Mouse (Mus musculus) limb, embryonic 12.5 days (tissue): ENCODE data around the gene Rgl1. TPM values are rescaled to one million over a fixed set of nuclear protein-coding genes. Genes with fewer than 3 reads are reported as not detected.

Experiments used
- ATAC-seq: fragments of 200-750 bp; cut with Nextera tagmentation; 2 replicates; pipeline ENCODE4 v1.8.0; 2017; ENCODE audit warnings: low read depth, moderate TSS enrichment; ENCODE audit not compliant: insufficient number of reproducible peaks, insufficient read depth, low FRiP score, low TSS enrichment
- H3K27ac ChIP-seq: fragments of 300-500 bp; sonication (generic); 2 replicates; pipeline ENCODE4 v1.5.1; 2016; ENCODE audit warnings: mild to moderate bottlenecking, moderate library complexity
- H3K27me3 ChIP-seq: fragments of 300-500 bp; sonication (generic); 2 replicates; pipeline ENCODE4 v1.6.1; 2016; ENCODE audit warnings: mild to moderate bottlenecking, moderate library complexity
- H3K36me3 ChIP-seq: fragments of 300-500 bp; sonication (generic); 2 replicates; pipeline ENCODE4 v1.6.1; 2016; ENCODE audit warnings: mild to moderate bottlenecking, moderate library complexity
- H3K4me1 ChIP-seq: fragments of 300-500 bp; sonication (generic); replicated peaks from 2 replicates; pipeline ENCODE4 v1.6.1; 2016
- H3K4me2 ChIP-seq: fragments of 300-500 bp; sonication (generic); 2 replicates; pipeline ENCODE4 v1.6.1; 2016; ENCODE audit warnings: mild to moderate bottlenecking, moderate library complexity
- H3K4me3 ChIP-seq: fragments of 300-500 bp; sonication (generic); replicated peaks from 2 replicates; pipeline ENCODE4 v1.5.1; 2016; ENCODE audit warnings: mild to moderate bottlenecking
- H3K9ac ChIP-seq: fragments of 300-500 bp; sonication (generic); replicated peaks from 2 replicates; pipeline ENCODE4 v1.6.1; 2016; ENCODE audit warnings: mild to moderate bottlenecking, moderate library complexity
- H3K9me3 ChIP-seq: fragments of 300-500 bp; sonication (generic); 2 replicates; pipeline ENCODE4 v1.6.1; 2016; ENCODE audit warnings: mild to moderate bottlenecking, moderate library complexity
- WGBS: fragments of 180-500 bp; shearing (Covaris S2); methylation state at CpG from one replicate; pipeline ENCODE4 v1.1.7; 2016; 5-methylcytosine and 5-hydroxymethylcytosine counted together
- polyA plus RNA-seq: library from polyadenylated mRNA; unstranded; fragments of >200 nt; fragmentation: Nextera tagmentation; extraction: Ambion mirVana; gene quantifications from 2 replicates; pipeline ENCODE4 v1.2.1, GENCODE M21; 2016

Rgl1 gene
- 24.5 and 25.7 TPM in 2 replicates for polyA plus RNA-seq

DNA sequence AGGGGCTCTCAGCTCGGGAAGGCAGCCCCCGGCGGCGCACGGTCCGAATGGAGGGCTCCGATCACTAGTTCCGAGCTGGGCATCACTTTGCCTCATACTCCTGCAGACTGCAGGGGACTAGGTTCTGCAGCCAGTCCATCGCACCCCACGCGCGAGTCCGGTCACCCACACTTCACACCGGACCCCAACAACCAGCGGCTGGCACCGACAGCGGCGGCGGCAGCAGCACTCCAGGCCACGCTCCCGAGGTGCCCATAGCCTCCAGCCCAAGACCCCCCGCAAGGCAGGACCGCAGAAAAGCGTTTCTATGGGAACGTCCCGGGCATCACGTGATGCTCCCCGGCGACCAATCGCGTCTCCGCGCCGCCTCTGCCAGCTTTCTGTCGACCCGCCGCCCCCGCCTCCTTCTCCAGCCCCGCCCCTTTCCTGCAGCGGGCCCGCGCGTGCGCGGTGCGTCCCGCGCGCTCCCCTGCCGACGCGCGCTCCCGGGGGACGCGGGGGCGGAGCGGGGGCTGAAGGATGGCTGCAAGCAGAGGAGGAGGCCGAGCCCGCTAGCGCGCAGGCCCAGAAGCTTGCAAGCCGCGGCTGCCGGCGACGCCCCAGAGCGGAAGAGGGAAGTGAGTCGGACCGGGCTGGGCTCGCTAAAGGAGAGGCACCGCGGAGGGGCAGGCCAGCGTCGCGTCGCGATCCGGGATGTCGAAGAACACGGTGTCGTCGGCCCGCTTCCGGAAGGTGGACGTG lies at the start of gene Rgl1, which contains the start of gene Arpc5:
Gene Rgl1, minus strand, starts transcription at position 320 of the 741 bp plus-strand sequence.
Gene Arpc5, plus strand, starts transcription at position 511 of the 741 bp plus-strand sequence.
- Histone ChIP-seq H3K4me1 (peaks cover 10% of the 10 kb centered on the region), H3K4me2 (peak within 1 kb of the TSS; percentile 96), H3K27ac (peak within 1 kb of the TSS; percentile 78), H3K27me3 (peaks cover 4% of the 10 kb centered on the region; the same call in 1 of the 2 replicates), H3K4me3 (peak within 1 kb of the TSS; percentile 96), H3K36me3 (peaks cover 10% of the 10 kb centered on the region), H3K9me3 (no peaks in the 10 kb centered on the region), H3K9ac (peak within 1 kb of the TSS; percentile 92)
- peak; percentile 95 for ATAC-seq
- whole genome bisulfite sequencing, result under 1% methylated on average over 86 of the region's 86 CpGs

DNA sequence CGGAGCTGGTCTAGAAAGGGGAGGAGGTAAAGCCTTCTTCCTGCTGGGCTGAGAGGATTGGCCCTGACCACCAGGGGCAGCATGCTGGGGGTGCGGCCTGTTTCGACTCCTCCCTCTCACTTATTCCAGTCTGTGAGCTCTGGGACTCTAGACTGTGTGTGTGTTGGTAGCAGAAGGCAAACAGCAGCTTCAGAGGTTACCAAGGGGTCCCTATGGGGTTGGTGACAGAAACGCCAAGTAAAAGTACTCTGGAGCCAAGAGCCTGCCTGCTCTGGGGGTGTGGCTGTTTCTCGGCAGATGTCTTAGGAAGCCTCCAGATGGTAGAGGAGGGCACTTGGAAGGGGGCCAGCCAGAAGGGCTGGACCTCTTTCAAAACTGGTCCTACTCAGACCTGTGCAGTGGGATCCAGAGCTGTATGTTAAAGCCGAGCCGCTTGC lies 49.1 kb upstream of the Rgl1 start:
- H3K4me3 ChIP-seq, result no peak overlapping the region
- ATAC-seq, result peak; percentile 61; the same call in 1 of the 2 replicates
- no peaks in the 10 kb centered on the region for H3K9me3 ChIP-seq
- no peak overlapping the region for H3K9ac ChIP-seq
- H3K4me1 ChIP-seq, result 0 out of 2 replicates have a peak, but pooled peaks cover 7% of the 10 kb centered on the region
- 36% methylated on average over 7 of the region's 7 CpGs for WGBS
- H3K4me2 ChIP-seq, result no peak overlapping the region
- no peaks in the 10 kb centered on the region for H3K36me3 ChIP-seq
- H3K27me3 ChIP-seq, result no peaks in the 10 kb centered on the region
- no peak overlapping the region for H3K27ac ChIP-seq

DNA sequence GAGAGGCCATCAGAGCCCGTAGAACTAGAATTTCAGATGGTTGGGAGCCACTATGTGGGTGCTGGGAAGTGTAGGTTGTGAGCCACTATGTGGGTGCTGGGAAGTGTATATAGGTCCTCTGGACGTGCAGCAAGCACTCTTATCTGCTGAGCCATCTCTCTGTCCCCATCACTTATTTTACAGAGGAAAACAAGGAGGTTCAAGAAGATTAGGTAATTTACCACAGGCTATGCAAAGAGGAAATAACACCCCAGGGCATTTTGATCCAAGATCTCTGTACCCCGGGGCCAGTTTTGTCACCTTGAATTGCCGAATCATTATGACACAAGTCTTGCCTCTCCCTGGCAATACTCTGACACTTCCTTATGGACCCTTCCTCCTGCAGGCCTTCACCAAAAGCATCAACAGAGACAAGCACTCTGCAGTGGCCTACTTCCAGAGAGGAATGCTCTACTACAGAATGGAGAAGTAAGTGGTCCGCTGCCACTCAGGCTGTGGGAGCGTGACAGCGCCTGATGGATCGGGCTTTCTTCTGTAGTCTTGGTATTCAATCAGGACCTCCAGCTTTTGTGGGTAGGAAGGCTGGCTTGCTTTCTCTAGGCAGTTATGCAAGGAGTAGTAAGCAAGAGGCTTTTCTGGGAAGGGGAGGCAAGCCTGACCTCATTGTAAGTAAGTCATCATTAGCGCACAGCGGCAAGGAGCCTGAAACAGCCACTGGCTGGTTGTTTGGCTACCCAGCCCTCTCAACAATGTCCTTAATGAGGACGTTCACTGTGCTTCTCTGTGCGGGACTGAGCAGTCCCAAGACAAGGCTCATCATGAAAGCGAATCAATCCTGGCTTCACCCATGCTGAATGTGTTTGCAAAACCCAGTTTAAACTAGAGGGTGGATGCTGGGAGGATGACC lies 44.6 kb upstream of the Rgl1 start:
- Histone ChIP-seq H3K4me3 (no peak overlapping the region), H3K27me3 (no peaks in the 10 kb centered on the region)
- WGBS, result 70% methylated on average over 13 of the region's 13 CpGs

DNA sequence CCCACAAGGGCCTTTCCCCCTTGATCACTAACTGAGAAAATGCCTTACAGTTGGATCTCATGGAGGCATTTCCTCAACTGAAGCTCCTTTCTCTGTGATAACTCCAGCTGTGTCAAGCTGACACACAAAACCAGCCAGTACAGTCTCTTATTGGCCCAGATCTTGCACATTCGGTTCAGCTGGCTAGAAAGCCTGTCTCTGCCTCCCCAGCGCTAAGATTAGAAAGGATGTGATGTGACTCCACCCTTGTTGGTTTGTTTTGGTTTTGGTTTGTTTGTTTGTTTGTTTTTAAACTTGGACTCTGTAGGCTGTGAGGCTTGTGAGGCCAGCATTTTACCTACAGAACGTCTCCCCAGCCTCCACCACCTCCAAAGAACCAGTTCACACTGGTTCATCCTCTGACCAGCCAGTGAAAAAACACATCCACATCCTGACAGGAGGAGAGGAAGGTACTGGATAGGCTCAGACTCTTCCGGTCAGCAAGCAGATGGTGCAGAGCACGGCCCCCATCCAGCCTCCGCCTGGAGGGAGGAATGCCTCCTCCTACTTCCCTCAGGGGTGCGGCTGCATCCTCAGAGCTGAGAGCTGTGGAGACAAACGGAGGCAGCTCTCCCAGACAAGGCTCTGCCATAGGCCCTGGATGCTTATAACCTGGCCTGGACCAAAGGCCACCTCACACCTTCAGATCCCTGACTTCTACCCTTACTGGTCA lies 43.5 kb upstream of the Rgl1 start:
- no peak overlapping the region for H3K27ac ChIP-seq
- H3K4me2 ChIP-seq, result no peak overlapping the region
- H3K9me3 ChIP-seq, result no peaks in the 10 kb centered on the region
- no peak overlapping the region for H3K9ac ChIP-seq
- peaks cover 11% of the 10 kb centered on the region for H3K4me1 ChIP-seq
- no peak overlapping the region for H3K4me3 ChIP-seq
- no peaks in the 10 kb centered on the region for H3K36me3 ChIP-seq
- H3K27me3 ChIP-seq, result no peaks in the 10 kb centered on the region
- no peak for ATAC-seq
- WGBS, result 31% methylated on average over 8 of the region's 8 CpGs

More for the DNA sequence above, 44.6 kb upstream of the Rgl1 start:
- no peak for ATAC-seq
- Histone ChIP-seq H3K9ac (no peak overlapping the region), H3K4me2 (no peak overlapping the region), H3K27ac (no peak overlapping the region), H3K4me1 (peaks cover 15% of the 10 kb centered on the region), H3K36me3 (no peaks in the 10 kb centered on the region), H3K9me3 (no peaks in the 10 kb centered on the region)

- H3K4me2 ChIP-seq, result no peak overlapping the region
- ATAC-seq, result no peak
- 57% methylated on average over 2 of the region's 2 CpGs for WGBS
- no peaks in the 10 kb centered on the region for H3K9me3 ChIP-seq
- no peaks in the 10 kb centered on the region for H3K36me3 ChIP-seq
- no peaks in the 10 kb centered on the region for H3K27me3 ChIP-seq
- H3K27ac ChIP-seq, result no peak overlapping the region
- H3K4me1 ChIP-seq, result peaks cover 11% of the 10 kb centered on the region
- no peak overlapping the region for H3K4me3 ChIP-seq
- no peak overlapping the region for H3K9ac ChIP-seq
Measured at GRCm38 (mm10) chr1:152808392-152808680, 42.2 kb upstream of the Rgl1 start.

DNA sequence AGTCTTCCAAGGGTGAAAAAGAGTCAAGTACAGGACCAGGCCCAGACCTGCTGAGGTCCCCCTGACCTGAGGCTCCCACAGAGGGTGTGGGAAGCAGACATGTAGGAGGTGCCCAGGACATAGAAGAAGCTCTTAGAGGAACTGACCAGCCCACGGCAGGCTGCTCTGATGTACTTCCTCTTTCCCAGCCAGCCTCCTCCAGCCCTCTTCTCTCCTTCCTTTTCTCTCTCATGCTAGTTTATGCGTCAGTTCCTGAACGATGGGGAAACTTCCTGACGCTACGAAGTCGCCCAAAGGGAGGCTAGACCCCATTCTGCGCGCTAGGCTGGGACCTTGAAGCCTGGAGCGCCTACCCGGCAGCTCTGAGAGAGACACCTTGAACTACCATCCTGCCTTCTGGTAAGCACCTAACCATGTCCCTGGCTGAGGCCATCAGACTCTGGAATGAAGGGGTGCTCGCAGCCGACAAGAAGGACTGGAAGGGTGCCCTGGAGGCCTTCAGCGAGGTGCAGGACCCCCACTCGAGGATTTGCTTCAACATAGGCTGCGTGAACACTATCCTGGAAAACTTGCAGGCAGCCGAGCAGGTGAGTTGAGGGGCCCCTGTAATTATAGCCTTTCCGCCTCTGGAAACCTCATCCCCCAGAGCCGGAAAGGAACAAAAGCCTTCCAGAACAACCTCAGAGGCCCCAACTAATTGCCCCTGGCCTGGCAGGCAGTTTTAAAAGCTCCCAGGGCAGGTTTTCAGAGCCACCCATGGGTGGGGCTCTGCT lies 41.7 kb upstream of the Rgl1 start:
- H3K27me3 ChIP-seq, result no peaks in the 10 kb centered on the region
- no peak overlapping the region for H3K4me3 ChIP-seq
- no peaks in the 10 kb centered on the region for H3K36me3 ChIP-seq
- H3K9ac ChIP-seq, result no peak overlapping the region
- H3K4me1 ChIP-seq, result peaks cover 11% of the 10 kb centered on the region
- no peak for ATAC-seq
- H3K9me3 ChIP-seq, result no peaks in the 10 kb centered on the region
- H3K27ac ChIP-seq, result no peak overlapping the region
- WGBS, result 49% methylated on average over 18 of the region's 18 CpGs
- H3K4me2 ChIP-seq, result no peak overlapping the region

DNA sequence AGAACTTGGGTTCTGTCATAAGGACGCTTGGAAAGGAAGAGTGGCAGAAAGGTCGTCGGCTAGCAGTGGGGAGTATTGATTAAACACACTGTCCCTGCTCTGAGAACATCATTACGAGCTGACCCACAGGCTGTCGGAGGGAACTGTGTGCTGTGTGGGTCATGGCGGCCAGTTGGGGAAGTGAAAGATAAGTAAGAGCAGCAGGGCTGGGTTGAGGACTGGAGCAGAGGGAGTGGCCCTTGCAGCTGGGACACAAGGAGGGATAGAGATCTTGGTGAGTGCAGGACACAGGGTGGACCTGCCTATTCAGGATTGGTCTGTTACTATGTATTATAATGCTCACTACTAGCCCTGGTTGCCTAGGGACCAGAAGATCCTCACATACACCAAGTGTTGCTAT lies 38.8 kb upstream of the Rgl1 start:
- Histone ChIP-seq H3K4me1 (peaks cover 12% of the 10 kb centered on the region), H3K9ac (no peak overlapping the region), H3K27me3 (no peaks in the 10 kb centered on the region), H3K9me3 (no peaks in the 10 kb centered on the region), H3K27ac (no peak overlapping the region), H3K4me3 (no peak overlapping the region), H3K4me2 (no peak overlapping the region), H3K36me3 (no peaks in the 10 kb centered on the region)
- 86% methylated on average over 6 of the region's 6 CpGs for WGBS
- no peak for ATAC-seq

- ATAC-seq, result no peak
- Histone ChIP-seq H3K27me3 (no peaks in the 10 kb centered on the region; the same call in 1 of the 2 replicates), H3K4me3 (no peak overlapping the region), H3K36me3 (no peaks in the 10 kb centered on the region), H3K9me3 (no peaks in the 10 kb centered on the region), H3K4me2 (no peak overlapping the region), H3K4me1 (0 out of 2 replicates have a peak, but pooled peaks cover 4% of the 10 kb centered on the region), H3K9ac (no peak overlapping the region; the same call in 1 of the 2 replicates), H3K27ac (no peak overlapping the region)
- WGBS, result 84% methylated on average over 13 of the region's 13 CpGs
Measured at GRCm38 (mm10) chr1:152800633-152801176, 34.6 kb upstream of the Rgl1 start.

DNA sequence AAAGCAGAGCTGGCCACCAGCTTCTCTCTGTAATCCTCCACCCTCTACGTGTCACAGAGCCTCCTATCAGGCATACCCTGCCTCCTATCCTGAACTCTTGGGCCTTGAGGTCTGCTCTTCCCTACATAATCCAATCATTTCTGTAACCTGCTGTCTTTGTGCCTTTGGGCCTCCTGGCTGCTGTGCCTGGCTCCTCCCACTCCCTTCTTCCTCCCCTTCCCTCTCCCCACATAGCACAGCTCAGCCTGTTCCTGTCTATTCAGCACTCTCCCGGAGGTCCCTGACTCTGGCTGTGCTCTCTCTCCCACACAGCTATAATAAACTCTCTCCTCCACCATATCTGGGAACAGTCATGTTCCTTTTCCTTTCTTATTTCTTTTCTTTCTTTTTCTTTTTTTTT lies 33.7 kb upstream of the Rgl1 start, which contains the start of gene Ncf2:
Gene Ncf2, plus strand, starts transcription at position 298 of the 400 bp plus-strand sequence.
- Histone ChIP-seq H3K9ac (no peak within 1 kb of the TSS; the same call in 1 of the 2 replicates), H3K9me3 (no peaks in the 10 kb centered on the region), H3K27ac (no peak within 1 kb of the TSS), H3K27me3 (no peaks in the 10 kb centered on the region; the same call in 1 of the 2 replicates), H3K4me3 (no peak within 1 kb of the TSS), H3K4me1 (0 out of 2 replicates have a peak, but pooled peaks cover 4% of the 10 kb centered on the region), H3K36me3 (no peaks in the 10 kb centered on the region), H3K4me2 (no peak within 1 kb of the TSS)
- ATAC-seq, result peak; percentile 66; the same call in 1 of the 2 replicates
- 13% methylated on average over 2 of the region's 2 CpGs for WGBS

DNA sequence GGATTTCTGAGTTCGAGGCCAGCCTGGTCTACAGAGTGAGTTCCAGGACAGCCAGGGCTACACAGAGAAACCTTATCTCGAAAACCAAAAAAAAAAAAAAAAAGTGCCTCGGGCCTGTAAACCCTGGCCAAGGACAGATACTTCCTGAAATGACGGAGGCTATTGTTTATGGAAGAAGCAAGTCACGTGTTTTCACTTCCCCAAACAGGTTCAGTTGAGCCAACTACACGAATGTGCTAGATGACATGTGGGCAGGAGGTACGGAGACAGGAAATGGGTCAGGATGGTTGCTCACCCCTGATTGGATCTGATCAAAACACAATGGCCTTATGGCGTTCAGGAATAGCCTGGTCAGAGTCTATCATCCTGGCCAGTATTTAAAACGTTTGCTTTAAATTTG lies 32.0 kb upstream of the Rgl1 start:
- H3K36me3 ChIP-seq, result no peaks in the 10 kb centered on the region
- no peak for ATAC-seq
- 83% methylated on average over 9 of the region's 9 CpGs for WGBS
- H3K27ac ChIP-seq, result no peak overlapping the region
- no peak overlapping the region for H3K4me2 ChIP-seq
- peaks cover 12% of the 10 kb centered on the region for H3K4me1 ChIP-seq
- no peak overlapping the region for H3K9ac ChIP-seq
- no peaks in the 10 kb centered on the region for H3K9me3 ChIP-seq
- no peak overlapping the region for H3K4me3 ChIP-seq
- no peaks in the 10 kb centered on the region; the same call in 1 of the 2 replicates for H3K27me3 ChIP-seq
